Mouse (Mus musculus): ENCODE data around the gene Prep. TPM values are rescaled to one million over a fixed set of nuclear protein-coding genes. Genes with fewer than 3 reads are reported as not detected.
A peak's percentile ranks its signal among the peaks of the same experiment; 100 is the strongest.

Gene Prep
- polyA plus RNA-seq, 1 experiment from 2014 or later, result 18.3 TPM

- H3K4me2 ChIP-seq (ENCODE audit: low read depth, low read length), result no peak overlapping the region
Observed at GRCm38 (mm10) chr10:45104098-45104497, 37.1 kb downstream of the Prep start.

GRCm38 (mm10) chr10:45104535-45105079, 37.6 kb downstream of the Prep start:
- Histone ChIP-seq H3K36me3 (ENCODE audit: control insufficient read depth, insufficient read depth, low read length) (0 out of 2 replicates have a peak, but pooled peaks cover 3% of the 10 kb centered on the region), H3K9ac (replicated peaks; ENCODE audit: low read depth, low read length) (no peak overlapping the region), H3K4me3 (ENCODE audit: low read depth, low read length) (no peak overlapping the region), H3K9me3 (ENCODE audit: control insufficient read depth, low read length) (no peaks in the 10 kb centered on the region), H3K27me3 (ENCODE audit: control insufficient read depth, insufficient read depth, low read length) (no peaks in the 10 kb centered on the region), H3K27ac (ENCODE audit: low read depth, low read length) (no peak overlapping the region), H3K4me2 (ENCODE audit: low read depth, low read length) (no peak overlapping the region), H3K4me1 (ENCODE audit: control insufficient read depth, insufficient read depth, low read length) (peaks cover 4% of the 10 kb centered on the region; the same call in 1 of the 2 replicates)
- ATAC-seq (ENCODE audit: low read depth), result no peak
- 68% methylated on average over 4 of the region's 4 CpGs for WGBS

More at GRCm38 (mm10) chr10:45104098-45104497, 37.1 kb downstream of the Prep start:
- Histone ChIP-seq H3K27me3 (ENCODE audit: control insufficient read depth, insufficient read depth, low read length) (no peaks in the 10 kb centered on the region), H3K9ac (replicated peaks; ENCODE audit: low read depth, low read length) (no peak overlapping the region), H3K4me1 (ENCODE audit: control insufficient read depth, insufficient read depth, low read length) (peaks cover 4% of the 10 kb centered on the region; the same call in 1 of the 2 replicates), H3K9me3 (ENCODE audit: control insufficient read depth, low read length) (no peaks in the 10 kb centered on the region), H3K36me3 (ENCODE audit: control insufficient read depth, insufficient read depth, low read length) (0 out of 2 replicates have a peak, but pooled peaks cover 3% of the 10 kb centered on the region), H3K4me3 (ENCODE audit: low read depth, low read length) (no peak overlapping the region), H3K27ac (ENCODE audit: low read depth, low read length) (peak overlapping the region; percentile 22; the same call in 1 of the 2 replicates)
- WGBS, result 22% methylated on average over 7 of the region's 7 CpGs
- ATAC-seq (ENCODE audit: low read depth), result peak; percentile 60

- H3K4me1 ChIP-seq (ENCODE audit: control insufficient read depth, insufficient read depth, low read length), result peaks cover 4% of the 10 kb centered on the region; the same call in 1 of the 2 replicates
- no peak overlapping the region for H3K9ac ChIP-seq (replicated peaks; ENCODE audit: low read depth, low read length)
- peaks cover 3% of the 10 kb centered on the region; the same call in 1 of the 2 replicates for H3K36me3 ChIP-seq (ENCODE audit: control insufficient read depth, insufficient read depth, low read length)
- H3K4me3 ChIP-seq (ENCODE audit: low read depth, low read length), result no peak overlapping the region
- H3K27ac ChIP-seq (ENCODE audit: low read depth, low read length), result no peak overlapping the region
- H3K9me3 ChIP-seq (ENCODE audit: control insufficient read depth, low read length), result no peaks in the 10 kb centered on the region
- WGBS, result 92% methylated on average over 4 of the region's 4 CpGs
- H3K27me3 ChIP-seq (ENCODE audit: control insufficient read depth, insufficient read depth, low read length), result no peaks in the 10 kb centered on the region
- no peak for ATAC-seq (ENCODE audit: low read depth)
- no peak overlapping the region for H3K4me2 ChIP-seq (ENCODE audit: low read depth, low read length)
Observed at GRCm38 (mm10) chr10:45106541-45106940, 39.5 kb downstream of the Prep start.

GRCm38 (mm10) chr10:45107313-45107712, 40.3 kb downstream of the Prep start:
- Histone ChIP-seq H3K9ac (replicated peaks; ENCODE audit: low read depth, low read length) (no peak overlapping the region), H3K27me3 (ENCODE audit: control insufficient read depth, insufficient read depth, low read length) (no peaks in the 10 kb centered on the region), H3K9me3 (ENCODE audit: control insufficient read depth, low read length) (no peaks in the 10 kb centered on the region), H3K27ac (ENCODE audit: low read depth, low read length) (no peak overlapping the region), H3K4me1 (ENCODE audit: control insufficient read depth, insufficient read depth, low read length) (peaks cover 4% of the 10 kb centered on the region; the same call in 1 of the 2 replicates), H3K4me3 (ENCODE audit: low read depth, low read length) (no peak overlapping the region), H3K36me3 (ENCODE audit: control insufficient read depth, insufficient read depth, low read length) (peaks cover 3% of the 10 kb centered on the region; the same call in 1 of the 2 replicates), H3K4me2 (ENCODE audit: low read depth, low read length) (no peak overlapping the region)
- no peak for ATAC-seq (ENCODE audit: low read depth)
- WGBS, result 90% methylated on average over 2 of the region's 2 CpGs

- peaks cover 3% of the 10 kb centered on the region; the same call in 1 of the 2 replicates for H3K36me3 ChIP-seq (ENCODE audit: control insufficient read depth, insufficient read depth, low read length)
- H3K27me3 ChIP-seq (ENCODE audit: control insufficient read depth, insufficient read depth, low read length), result no peaks in the 10 kb centered on the region
- peaks cover under 1% of the 10 kb centered on the region; the same call in 1 of the 2 replicates for H3K4me1 ChIP-seq (ENCODE audit: control insufficient read depth, insufficient read depth, low read length)
- no peak overlapping the region for H3K27ac ChIP-seq (ENCODE audit: low read depth, low read length)
- no peak overlapping the region for H3K4me3 ChIP-seq (ENCODE audit: low read depth, low read length)
- no peak overlapping the region for H3K4me2 ChIP-seq (ENCODE audit: low read depth, low read length)
- 96% methylated on average over 8 of the region's 8 CpGs for WGBS
- no peak for ATAC-seq (ENCODE audit: low read depth)
- H3K9me3 ChIP-seq (ENCODE audit: control insufficient read depth, low read length), result no peaks in the 10 kb centered on the region
- H3K9ac ChIP-seq (replicated peaks; ENCODE audit: low read depth, low read length), result no peak overlapping the region
Observed at GRCm38 (mm10) chr10:45109041-45109440, 42.0 kb downstream of the Prep start.

- no peaks in the 10 kb centered on the region for H3K27me3 ChIP-seq (ENCODE audit: control insufficient read depth, insufficient read depth, low read length)
- H3K4me2 ChIP-seq (ENCODE audit: low read depth, low read length), result no peak overlapping the region
- peaks cover 6% of the 10 kb centered on the region; the same call in 1 of the 2 replicates for H3K36me3 ChIP-seq (ENCODE audit: control insufficient read depth, insufficient read depth, low read length)
- H3K9ac ChIP-seq (replicated peaks; ENCODE audit: low read depth, low read length), result no peak overlapping the region
- H3K4me1 ChIP-seq (ENCODE audit: control insufficient read depth, insufficient read depth, low read length), result no peaks in the 10 kb centered on the region
- no peaks in the 10 kb centered on the region for H3K9me3 ChIP-seq (ENCODE audit: control insufficient read depth, low read length)
- ATAC-seq (ENCODE audit: low read depth), result 0 out of 2 replicates have a peak, but pooled peaks have one; percentile 33
- no peak overlapping the region for H3K4me3 ChIP-seq (ENCODE audit: low read depth, low read length)
- 76% methylated on average over 6 of the region's 6 CpGs for WGBS
- H3K27ac ChIP-seq (ENCODE audit: low read depth, low read length), result no peak overlapping the region
Observed at GRCm38 (mm10) chr10:45109974-45110373, 43.0 kb downstream of the Prep start.

- 42% methylated on average over 11 of the region's 11 CpGs for WGBS
- peaks cover 19% of the 10 kb centered on the region; the same call in 1 of the 2 replicates for H3K36me3 ChIP-seq (ENCODE audit: control insufficient read depth, insufficient read depth, low read length)
Observed at GRCm38 (mm10) chr10:45112927-45113326, 45.9 kb downstream of the Prep start.

GRCm38 (mm10) chr10:45114462-45114861, 47.5 kb downstream of the Prep start:
- H3K36me3 ChIP-seq (ENCODE audit: control insufficient read depth, insufficient read depth, low read length), result peaks cover 16% of the 10 kb centered on the region; the same call in 1 of the 2 replicates
- no peaks in the 10 kb centered on the region for H3K9me3 ChIP-seq (ENCODE audit: control insufficient read depth, low read length)
- WGBS, result 88% methylated on average over 4 of the region's 4 CpGs
- no peak overlapping the region for H3K27ac ChIP-seq (ENCODE audit: low read depth, low read length)
- H3K4me3 ChIP-seq (ENCODE audit: low read depth, low read length), result no peak overlapping the region
- H3K4me2 ChIP-seq (ENCODE audit: low read depth, low read length), result no peak overlapping the region
- no peaks in the 10 kb centered on the region for H3K27me3 ChIP-seq (ENCODE audit: control insufficient read depth, insufficient read depth, low read length)
- ATAC-seq (ENCODE audit: low read depth), result no peak
- no peaks in the 10 kb centered on the region for H3K4me1 ChIP-seq (ENCODE audit: control insufficient read depth, insufficient read depth, low read length)
- H3K9ac ChIP-seq (replicated peaks; ENCODE audit: low read depth, low read length), result no peak overlapping the region

More at GRCm38 (mm10) chr10:45112927-45113326, 45.9 kb downstream of the Prep start:
- Histone ChIP-seq H3K4me2 (ENCODE audit: low read depth, low read length) (no peak overlapping the region), H3K4me1 (ENCODE audit: control insufficient read depth, insufficient read depth, low read length) (no peaks in the 10 kb centered on the region), H3K4me3 (ENCODE audit: low read depth, low read length) (no peak overlapping the region), H3K27ac (ENCODE audit: low read depth, low read length) (no peak overlapping the region), H3K9me3 (ENCODE audit: control insufficient read depth, low read length) (no peaks in the 10 kb centered on the region), H3K9ac (replicated peaks; ENCODE audit: low read depth, low read length) (no peak overlapping the region), H3K27me3 (ENCODE audit: control insufficient read depth, insufficient read depth, low read length) (no peaks in the 10 kb centered on the region)
- no peak for ATAC-seq (ENCODE audit: low read depth)

GRCm38 (mm10) chr10:45116832-45117231, 49.8 kb downstream of the Prep start:
- Histone ChIP-seq H3K36me3 (ENCODE audit: control insufficient read depth, insufficient read depth, low read length) (peaks cover 25% of the 10 kb centered on the region), H3K4me3 (ENCODE audit: low read depth, low read length) (no peak overlapping the region)
- 91% methylated on average over 5 of the region's 5 CpGs for WGBS

More at GRCm38 (mm10) chr10:45116832-45117231, 49.8 kb downstream of the Prep start:
- Histone ChIP-seq H3K9ac (replicated peaks; ENCODE audit: low read depth, low read length) (no peak overlapping the region), H3K27ac (ENCODE audit: low read depth, low read length) (no peak overlapping the region), H3K4me2 (ENCODE audit: low read depth, low read length) (no peak overlapping the region), H3K4me1 (ENCODE audit: control insufficient read depth, insufficient read depth, low read length) (no peaks in the 10 kb centered on the region), H3K27me3 (ENCODE audit: control insufficient read depth, insufficient read depth, low read length) (no peaks in the 10 kb centered on the region), H3K9me3 (ENCODE audit: control insufficient read depth, low read length) (no peaks in the 10 kb centered on the region)
- no peak for ATAC-seq (ENCODE audit: low read depth)
